Mouse (Mus musculus): ENCODE measurements around the gene Mt4.

The Mt4 gene

GRCm38 (mm10) chr8:94136933-94137332 is at the start of gene Mt4:
Mt4 (plus strand) TSS chr8:94137197.
- no peak for DNase-seq (ENCODE audit: low spot score in 2 of 2)

- DNase-seq (ENCODE audit: low spot score in 2 of 2): no peak
Measured at GRCm38 (mm10) chr8:94087964-94088363, 49.0 kb upstream of the Mt4 start.

GRCm38 (mm10) chr8:94089715-94090114 is 47.3 kb upstream of the Mt4 start:
- DNase-seq (ENCODE audit: low spot score in 2 of 2): no peak

- no peak for DNase-seq (ENCODE audit: low spot score in 2 of 2)
Measured at GRCm38 (mm10) chr8:94092848-94093247, 44.1 kb upstream of the Mt4 start.

- no peak for DNase-seq (ENCODE audit: low spot score in 2 of 2)
Measured at GRCm38 (mm10) chr8:94094281-94094680, 42.7 kb upstream of the Mt4 start.

- DNase-seq (ENCODE audit: low spot score in 2 of 2): peak; percentile 99
Measured at GRCm38 (mm10) chr8:94098081-94098974, 38.7 kb upstream of the Mt4 start, which contains the start of gene Bbs2. Bbs2 (minus strand) TSS chr8:94098928.

GRCm38 (mm10) chr8:94098996-94099395 is 38.0 kb upstream of the Mt4 start:
- DNase-seq (ENCODE audit: low spot score in 2 of 2): no peak

- DNase-seq (ENCODE audit: low spot score in 2 of 2): peak; percentile 50 to 57
Measured at GRCm38 (mm10) chr8:94104146-94104545, 32.9 kb upstream of the Mt4 start.

GRCm38 (mm10) chr8:94107871-94108270 is 29.1 kb upstream of the Mt4 start:
- DNase-seq (ENCODE audit: low spot score in 2 of 2): no peak

GRCm38 (mm10) chr8:94109396-94109795 is 27.6 kb upstream of the Mt4 start:
- no peak for DNase-seq (ENCODE audit: low spot score in 2 of 2)

GRCm38 (mm10) chr8:94109835-94110234 is 27.2 kb upstream of the Mt4 start:
- DNase-seq (ENCODE audit: low spot score in 2 of 2): no peak

- DNase-seq (ENCODE audit: low spot score in 2 of 2): no peak
Measured at GRCm38 (mm10) chr8:94110526-94111177, 26.3 kb upstream of the Mt4 start.

- no peak for DNase-seq (ENCODE audit: low spot score in 2 of 2)
Measured at GRCm38 (mm10) chr8:94113435-94113834, 23.6 kb upstream of the Mt4 start.

GRCm38 (mm10) chr8:94113972-94114371 is 23.0 kb upstream of the Mt4 start:
- no peak for DNase-seq (ENCODE audit: low spot score in 2 of 2)

- peak; percentile 60 to 66 for DNase-seq (ENCODE audit: low spot score in 2 of 2)
Measured at GRCm38 (mm10) chr8:94118776-94119430, 18.1 kb upstream of the Mt4 start.

- DNase-seq (ENCODE audit: low spot score in 2 of 2): no peak
Measured at GRCm38 (mm10) chr8:94121625-94122024, 15.4 kb upstream of the Mt4 start.

GRCm38 (mm10) chr8:94122711-94123468 is 14.1 kb upstream of the Mt4 start:
- DNase-seq (ENCODE audit: low spot score in 2 of 2): no peak

GRCm38 (mm10) chr8:94127711-94128110 is 9.3 kb upstream of the Mt4 start:
- no peak for DNase-seq (ENCODE audit: low spot score in 2 of 2)

- no peak for DNase-seq (ENCODE audit: low spot score in 2 of 2)
Measured at GRCm38 (mm10) chr8:94129133-94129789, 7.7 kb upstream of the Mt4 start.

GRCm38 (mm10) chr8:94130126-94130525 is 6.9 kb upstream of the Mt4 start:
- no peak for DNase-seq (ENCODE audit: low spot score in 2 of 2)

- DNase-seq (ENCODE audit: low spot score in 2 of 2): no peak
Measured at GRCm38 (mm10) chr8:94132096-94132495, 4.9 kb upstream of the Mt4 start.

All from right cerebral cortex, adult 2 months (tissue).